Mouse (Mus musculus) ES-E14 (cell line): Measurements from ENCODE around the gene Gnai2.

ENCODE experiments used
- CHD2 ChIP-seq: IDR thresholded peaks from 2 replicates; pipeline ENCODE4 v1.6.1; 2014; ENCODE audit warnings: mild to moderate bottlenecking, low read depth, low read length, inconsistent platforms
- HCFC1 ChIP-seq: IDR thresholded peaks from 2 replicates; pipeline ENCODE4 v1.6.1; 2012; ENCODE audit warnings: low read length, inconsistent platforms, borderline replicate concordance; ENCODE audit not compliant: insufficient read depth
- MAFK ChIP-seq: IDR thresholded peaks from 2 replicates; pipeline ENCODE4 v1.6.1; 2014; ENCODE audit warnings: mild to moderate bottlenecking, low read depth, low read length, inconsistent platforms; ENCODE audit not compliant: insufficient read depth
- ZC3H11A ChIP-seq: IDR thresholded peaks from 2 replicates; pipeline ENCODE4 v1.6.1; 2012; ENCODE audit warnings: low read depth, mild to moderate bottlenecking, inconsistent platforms, low read length, borderline replicate concordance

DNA sequence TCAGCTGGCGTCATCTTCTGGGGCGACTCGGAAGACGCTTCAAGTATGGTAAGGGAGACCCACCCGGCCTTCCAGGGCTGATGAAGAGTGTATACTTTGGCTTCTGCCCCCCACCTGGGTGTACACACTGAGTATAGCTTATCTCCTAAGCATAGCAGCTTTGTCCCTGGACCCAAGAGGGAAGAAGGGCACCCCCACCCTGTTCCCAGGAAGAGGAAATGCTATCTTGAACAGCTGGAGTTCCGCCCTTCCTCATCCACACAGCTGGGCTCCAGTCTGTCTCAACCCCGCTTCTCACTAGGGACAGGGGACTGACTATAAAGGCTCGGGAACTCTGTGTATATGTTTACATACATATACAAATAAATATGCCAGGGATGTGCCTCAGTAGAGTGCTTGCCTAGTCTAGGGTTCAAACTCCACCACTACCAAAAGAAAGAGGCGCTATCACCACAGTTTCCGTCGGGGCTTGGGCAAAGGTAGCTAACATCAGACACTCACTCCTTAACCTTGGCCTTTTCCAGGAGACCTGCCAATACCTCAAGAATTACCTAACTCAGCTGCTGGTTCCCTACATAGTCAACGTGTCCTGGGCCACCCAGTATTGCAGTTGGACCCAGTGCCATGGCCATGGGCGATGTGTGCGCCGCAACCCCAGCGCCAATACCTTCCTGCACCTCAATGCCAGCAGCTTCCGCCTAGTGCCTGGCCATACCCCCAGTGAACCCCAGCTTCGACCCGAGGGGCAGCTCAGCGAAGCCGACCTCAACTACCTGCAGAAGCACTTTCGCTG, 63.4 kb downstream of the Gnai2 start:
- no peak for TF ChIP-seq ZC3H11A
- TF ChIP-seq CHD2 = no peak
- TF ChIP-seq HCFC1 = no peak
- no peak for TF ChIP-seq MAFK
